Mouse (Mus musculus) layer of hippocampus, adult 8-10 months (tissue): ENCODE measurements around the gene Sulf2. TPM values are rescaled to one million over a fixed set of nuclear protein-coding genes. Genes with fewer than 3 reads are reported as not detected.
"Not testable (repeated sequence)": the region's sequence is repeated elsewhere in the genome, so short reads cannot be mapped to it uniquely, and the experiment has no call there.

Experiments
- DNase-seq, 2 experiments: peaks; one replicate each; pipeline ENCODE4 v3.0.0; 2022; ENCODE audit warnings: low spot score in 2 of 2
- total RNA-seq, 4 experiments: library from RNA; stranded (reverse); gene quantifications; 2 replicates each; pipeline ENCODE4 v1.2.4; 2022

The Sulf2 gene
- 100 to 1,000 TPM; 103 to 126 (median 119) TPM for total RNA-seq

DNA sequence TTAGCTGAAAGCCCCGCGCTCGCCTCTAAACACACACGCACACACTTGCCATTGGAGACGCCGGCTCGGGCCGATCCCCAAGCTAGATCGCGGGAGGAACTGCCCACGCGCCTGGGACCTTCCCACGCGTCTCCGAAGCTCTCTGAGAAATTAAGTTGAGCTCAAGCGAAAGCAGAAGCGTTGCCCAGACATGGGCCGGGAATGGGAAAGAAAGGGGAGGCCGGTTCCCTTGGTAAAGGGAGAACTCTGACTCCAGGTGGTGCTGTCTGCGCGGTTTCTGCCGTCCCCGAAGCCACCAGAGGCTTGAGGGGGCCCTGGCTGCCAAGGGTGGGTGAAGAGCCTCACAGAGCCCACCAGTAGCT lies at the start of gene Sulf2:
Gene Sulf2, minus strand, starts transcription at position 210 of the 362 bp plus-strand sequence.
- DNase-seq: peak; percentile 54 to 67

DNA sequence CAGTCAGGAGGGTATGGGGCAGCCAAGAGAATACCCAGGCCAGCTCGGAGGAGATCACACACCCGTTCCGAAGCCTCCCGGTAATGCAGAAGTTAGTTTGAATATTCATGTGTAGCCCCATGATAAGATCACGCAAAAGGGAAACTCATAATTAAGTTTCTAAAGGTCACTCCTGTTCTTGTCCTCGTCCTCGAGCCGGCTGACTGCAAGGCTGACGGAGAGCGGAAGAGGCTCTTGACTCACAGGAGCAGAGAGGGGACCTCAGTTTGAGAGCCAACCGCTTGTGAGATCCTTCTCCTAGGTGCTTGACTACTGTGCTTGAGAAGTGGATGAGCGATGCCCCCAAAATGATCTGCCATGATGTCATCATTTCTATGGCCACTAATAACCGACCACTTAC lies 48.7 kb upstream of the Sulf2 start:
- no peak for DNase-seq

DNA sequence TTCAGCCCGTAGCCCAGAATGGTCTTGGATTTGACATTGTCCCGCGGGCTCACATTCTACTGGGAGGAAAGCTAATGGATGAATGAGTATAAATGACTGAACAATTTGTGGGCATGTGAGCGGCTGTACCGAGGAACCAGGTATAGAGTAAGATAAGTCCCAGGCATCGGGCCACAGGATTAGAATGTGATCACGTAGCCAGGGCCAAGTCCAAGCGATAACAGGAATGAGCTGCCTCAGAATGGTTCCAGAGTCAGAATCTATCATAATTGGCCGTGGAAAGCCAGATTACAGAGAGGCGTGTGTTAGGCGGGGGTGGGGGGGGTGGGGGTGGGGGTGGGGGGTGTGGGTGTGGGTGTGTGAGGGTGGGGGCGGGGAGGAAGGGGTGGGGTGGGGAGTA lies 48.2 kb upstream of the Sulf2 start:
- no peak for DNase-seq

DNA sequence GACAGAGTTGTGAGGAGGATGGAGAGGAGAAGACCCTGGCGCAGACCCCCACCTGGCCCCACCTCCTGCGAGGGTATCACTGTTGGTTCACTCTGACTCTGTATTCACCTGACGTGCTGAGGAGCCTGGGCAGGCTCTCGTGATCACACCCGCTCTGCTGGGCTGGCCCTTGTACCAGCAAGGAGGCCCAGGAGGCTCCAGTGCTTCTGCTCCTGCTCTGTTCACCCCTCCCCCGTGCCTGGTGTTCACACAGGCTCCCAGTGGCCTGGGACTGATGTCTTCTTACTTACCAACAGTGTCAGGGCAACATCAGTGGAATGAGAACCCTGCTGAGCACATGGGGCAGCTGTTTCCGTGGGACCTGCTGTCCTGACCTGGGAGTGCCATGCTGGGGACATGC lies 42.5 kb upstream of the Sulf2 start:
- DNase-seq: no peak

- no peak for DNase-seq
These were observed 41.6 kb upstream of the Sulf2 start for GRCm38 (mm10) chr2:166197064-166197463.

- no peak for DNase-seq
These were observed 40.8 kb upstream of the Sulf2 start for GRCm38 (mm10) chr2:166196080-166196786.

GRCm38 (mm10) chr2:166195041-166195440 lies 39.6 kb upstream of the Sulf2 start:
- DNase-seq: no peak

DNA sequence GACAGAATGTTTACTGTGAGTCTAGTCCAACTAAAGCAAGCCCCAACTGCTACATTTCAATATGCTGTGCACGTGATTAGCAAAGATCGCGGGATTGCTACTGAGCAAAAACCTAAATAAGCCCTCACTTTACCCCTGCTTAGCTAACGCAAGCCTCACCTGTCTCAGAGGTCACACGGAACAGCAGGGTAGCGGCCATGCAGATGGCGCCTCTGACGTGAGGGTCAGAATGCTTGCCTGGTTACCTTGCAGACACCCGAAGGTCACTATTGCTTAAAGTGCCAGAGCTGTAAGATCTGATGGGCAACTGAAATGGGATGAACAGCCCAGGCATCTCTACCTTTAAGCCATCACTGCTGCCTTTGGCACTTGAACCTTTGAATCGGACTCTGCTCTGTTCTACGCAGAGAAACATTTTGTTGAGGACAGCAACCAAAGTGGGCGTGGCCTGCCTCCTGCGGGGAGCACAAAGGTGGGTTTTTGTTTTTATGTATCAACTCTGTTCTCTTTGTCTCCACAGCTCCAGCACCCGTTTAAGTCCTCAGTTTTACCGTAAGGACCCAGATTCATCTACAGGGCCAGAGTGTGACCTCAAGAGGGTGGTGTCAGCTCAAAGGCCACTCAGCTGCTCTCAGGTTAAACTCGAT lies 38.8 kb upstream of the Sulf2 start:
- DNase-seq: no peak

- DNase-seq: no peak
These were observed 38.0 kb upstream of the Sulf2 start for GRCm38 (mm10) chr2:166193509-166193908.

- no peak for DNase-seq
These were observed 35.4 kb upstream of the Sulf2 start for GRCm38 (mm10) chr2:166190816-166191215.

GRCm38 (mm10) chr2:166189191-166189590 lies 33.7 kb upstream of the Sulf2 start:
- no peak for DNase-seq

GRCm38 (mm10) chr2:166187874-166188453 lies 32.5 kb upstream of the Sulf2 start:
- DNase-seq: not testable (repeated sequence)

DNA sequence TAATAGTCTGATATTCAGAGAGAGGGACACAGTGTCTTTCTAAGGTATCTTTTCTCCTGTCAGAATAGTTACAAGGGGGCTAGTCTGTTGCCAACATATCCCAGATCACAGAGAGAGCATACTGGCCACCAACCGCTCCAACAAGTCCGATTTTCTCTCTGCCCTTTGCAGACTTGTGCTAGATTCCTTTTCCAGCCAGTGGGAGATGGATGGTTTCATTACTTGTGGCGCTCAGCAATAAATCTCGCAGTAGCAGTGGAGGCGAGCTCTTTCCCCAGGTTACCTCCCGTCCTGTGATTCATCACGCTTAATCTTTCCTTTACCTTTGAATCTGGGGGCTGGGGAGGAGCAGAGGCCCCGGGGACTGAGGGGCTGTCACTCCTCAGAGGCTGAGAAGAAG lies 31.9 kb upstream of the Sulf2 start:
- DNase-seq: not testable (repeated sequence)

DNA sequence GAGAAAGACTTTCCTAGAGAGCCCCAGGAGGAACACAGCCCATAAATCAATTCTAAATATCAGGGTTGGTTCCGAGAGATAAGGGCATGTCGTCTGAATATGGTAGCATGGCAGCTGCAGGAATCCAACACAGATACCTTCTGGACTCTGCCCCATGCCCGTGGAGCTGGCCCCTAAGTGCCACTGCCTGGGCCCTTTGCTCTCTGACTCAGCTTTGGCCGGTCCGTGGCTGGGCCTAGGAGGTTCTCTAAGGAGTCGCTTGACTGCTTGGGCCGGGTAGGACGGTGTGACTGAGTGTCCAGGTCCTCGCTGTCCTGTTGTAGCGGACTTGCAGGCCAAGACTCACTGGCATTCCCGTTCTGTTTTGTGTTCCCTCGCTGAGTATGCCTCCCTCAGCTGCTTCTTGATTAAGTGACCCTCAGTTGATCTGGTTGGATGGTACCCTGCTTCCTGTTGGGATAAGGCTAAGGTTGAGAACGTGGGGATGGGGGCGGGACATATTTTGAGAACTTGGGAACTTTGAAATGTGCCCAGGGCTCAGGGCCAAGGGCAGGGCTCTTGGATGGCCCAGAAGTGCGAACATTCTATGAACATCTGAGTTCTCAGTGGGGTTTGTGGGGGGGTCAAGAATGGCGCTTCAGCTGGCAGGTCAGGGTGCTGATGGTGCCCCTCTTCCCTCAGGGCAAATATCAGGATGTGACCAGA lies 30.9 kb upstream of the Sulf2 start:
- no peak for DNase-seq

GRCm38 (mm10) chr2:166185768-166186167 lies 30.3 kb upstream of the Sulf2 start:
- no peak for DNase-seq

GRCm38 (mm10) chr2:166184417-166184816 lies 29.0 kb upstream of the Sulf2 start:
- no peak for DNase-seq

DNA sequence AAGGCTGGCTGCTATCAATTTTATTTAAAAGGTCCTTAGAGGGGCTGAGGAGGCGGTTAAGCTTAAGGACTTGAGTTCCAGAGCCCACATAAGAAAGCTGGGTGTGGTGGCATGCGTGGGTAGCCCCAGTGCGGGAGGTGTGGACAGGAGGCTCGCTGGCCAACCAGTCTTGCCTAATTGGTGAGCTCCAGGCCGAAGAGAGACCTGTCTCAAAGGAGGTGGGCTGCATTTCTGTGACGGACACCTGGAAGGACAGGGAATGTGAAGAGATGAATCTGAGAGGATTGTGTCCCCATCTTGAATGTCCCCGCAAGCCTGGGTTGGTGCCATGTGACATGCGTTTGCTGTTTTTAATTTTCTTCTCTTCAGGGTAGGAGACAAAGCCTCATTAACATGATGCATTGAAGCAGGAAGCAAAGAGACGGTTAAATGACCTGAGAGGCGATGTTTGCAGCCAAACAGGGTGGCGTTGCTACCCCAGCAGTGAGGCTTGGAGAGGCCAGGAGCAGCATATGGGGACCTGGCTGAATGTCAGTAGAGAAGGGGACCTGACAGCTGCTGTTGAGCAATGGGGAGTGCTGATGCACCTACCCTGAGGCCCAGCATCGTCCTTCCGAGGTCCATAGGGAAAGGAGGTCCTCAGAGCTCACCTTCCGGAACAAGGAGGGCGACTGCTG lies 26.7 kb upstream of the Sulf2 start:
- no peak for DNase-seq

DNA sequence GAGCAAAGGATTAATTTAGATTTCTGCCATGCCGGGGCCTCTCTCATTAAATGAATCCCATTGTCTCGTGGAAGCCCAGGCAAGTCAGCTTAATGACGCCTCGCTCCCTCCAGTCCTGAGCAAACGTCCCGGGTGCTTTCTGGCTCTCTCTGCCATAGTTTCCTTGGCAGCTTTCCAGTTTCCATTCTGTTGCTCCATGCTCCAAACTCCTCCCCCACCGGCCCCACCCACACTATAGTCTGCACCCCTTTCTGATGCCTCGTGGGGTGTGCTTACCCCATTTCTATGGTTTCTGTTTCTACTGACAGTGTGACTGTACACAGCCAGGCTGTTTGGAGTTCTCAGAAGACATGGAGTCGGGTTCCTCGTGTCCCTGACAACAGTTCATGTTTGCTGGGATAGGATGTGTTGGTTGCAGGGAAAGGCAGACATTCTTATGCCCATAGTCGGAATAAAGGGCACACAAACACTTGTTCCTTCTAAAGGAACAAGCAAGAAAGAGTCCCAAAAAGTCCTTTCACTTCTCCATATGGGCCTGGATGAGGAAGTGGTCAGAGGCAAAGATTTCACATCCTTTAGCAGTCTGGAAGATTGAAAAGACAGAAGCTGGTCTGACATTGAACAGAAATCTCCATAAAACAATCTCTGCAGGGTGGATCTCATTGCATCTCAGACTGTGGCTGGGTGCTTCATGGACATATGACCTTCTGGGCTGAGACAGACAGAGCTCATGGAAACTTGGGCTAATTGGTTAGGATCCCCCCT lies 25.5 kb upstream of the Sulf2 start:
- DNase-seq: peak; percentile 19 to 44

DNA sequence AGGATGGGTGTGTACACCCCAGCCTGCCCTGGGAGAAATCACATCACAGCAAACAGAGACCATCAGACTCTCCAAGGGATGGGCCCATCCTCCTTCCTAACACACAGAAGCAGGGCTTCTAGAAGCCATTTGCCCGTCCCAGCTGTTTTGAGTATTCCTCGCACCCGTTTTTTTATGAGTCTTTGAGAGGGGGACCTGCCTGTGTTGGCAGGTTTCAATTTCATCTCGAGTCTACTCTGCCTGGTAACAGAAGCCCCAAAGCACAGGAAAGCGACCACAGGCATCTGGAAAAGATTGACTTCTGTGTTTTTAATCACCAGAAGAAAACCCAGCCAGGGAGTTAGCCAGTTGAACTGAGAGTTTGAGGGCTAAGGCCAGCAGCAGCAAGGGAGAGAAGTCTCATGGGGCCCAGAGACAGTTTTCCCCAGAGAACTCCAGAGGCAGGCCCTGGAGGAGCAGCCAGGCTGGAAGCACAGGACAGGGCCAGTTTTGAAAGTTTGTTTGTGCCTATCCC lies 24.7 kb upstream of the Sulf2 start:
- no peak for DNase-seq

GRCm38 (mm10) chr2:166179457-166180101 lies 24.1 kb upstream of the Sulf2 start:
- no peak for DNase-seq
